Comparison of ENCODE assay signal across 8 mouse cellular contexts in the genomic region with DNA sequence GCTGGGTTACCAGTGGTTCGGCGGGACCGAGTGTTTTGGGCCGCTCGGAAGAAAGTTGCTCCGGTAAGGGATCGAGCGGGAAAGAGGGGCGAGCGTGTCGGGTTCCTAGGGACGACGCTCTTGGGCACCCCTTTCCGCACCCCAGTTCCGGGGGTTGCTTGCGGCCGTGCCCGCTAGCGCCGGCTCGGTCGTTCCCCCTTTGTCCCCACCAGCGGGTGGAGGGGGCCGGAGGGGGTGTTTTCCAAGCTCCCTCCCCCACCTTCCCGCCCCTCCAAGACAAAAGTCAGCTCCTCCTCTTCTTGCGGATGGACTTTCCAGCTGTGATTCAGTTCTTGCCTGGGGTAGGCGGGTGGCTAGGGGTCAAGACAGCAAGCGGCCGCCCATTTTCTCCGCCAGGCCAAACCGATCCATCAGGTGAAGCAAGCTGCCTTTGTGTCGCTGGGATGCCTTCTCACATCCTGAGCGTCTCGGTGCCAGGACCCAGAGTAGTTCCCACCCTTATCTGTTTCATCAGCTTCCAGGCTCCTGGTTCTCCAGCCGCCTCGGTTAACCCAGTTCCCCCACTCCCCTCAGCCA. TPM values are rescaled to one million over a fixed set of nuclear protein-coding genes. Genes with fewer than 3 reads are reported as not detected.
DNase-seq lines count a peak whose midpoint lies in the region; ATAC-seq and TF ChIP-seq lines count a peak whose summit lies in the region.
"Had no signal": no experiment of that assay in that cellular context is flagged by ENCODE, and none has a peak within 500 bp of the region (broad histone marks: within the 10 kb centered on the region; RNA-seq: fewer than 3 reads in every experiment).

No protein-coding gene starts in this region.

- DNase-seq in CH12.LX (ENCODE audit: extremely low read depth): no peak
- DNase-seq in R1 (ENCODE audit: low read depth, low spot score): peak; percentile 86
- DNase-seq in heart, postnatal 25 days (ENCODE audit: low spot score): peak; percentile 66
- no peak for DNase-seq in limb, embryonic 10.5 days (ENCODE audit: low spot score)
- peak; percentile 62 for DNase-seq in thymus, postnatal 25 days

- no peaks in the 10 kb centered on the region for H3K9me3 ChIP-seq in CH12.LX (replicated peaks; ENCODE audit: low read length)
- no peaks in the 10 kb centered on the region for H3K9me3 ChIP-seq in erythroblast, embryonic 14.5 days (ENCODE audit: control insufficient read depth, low read length)
- no peaks in the 10 kb centered on the region for H3K9me3 ChIP-seq in limb, embryonic 10.5 days (replicated peaks)
- no peaks in the 10 kb centered on the region for H3K9me3 ChIP-seq in midbrain, embryonic 12.5 days

- under 1% methylated on average over 36 of the region's 36 CpGs for WGBS in limb, embryonic 10.5 days
- WGBS in midbrain, embryonic 12.5 days: under 1% methylated on average over 36 of the region's 36 CpGs

- intact Hi-C loops in heart, postnatal 25 days (cut with DNase I): no loop called here

- H3K9ac ChIP-seq in CH12.LX (ENCODE audit: insufficient read depth, low read depth): peak overlapping the region; percentile 97
- peak overlapping the region; percentile 96 for H3K9ac ChIP-seq in midbrain, embryonic 12.5 days (replicated peaks)

- peak overlapping the region; percentile 88 to 97 (median 88) for H3K4me3 ChIP-seq in CH12.LX (replicated peaks in 1 of 3; ENCODE audit: low read depth in 2 of 3, low read length in 2 of 3, poor library complexity in 1 of 3)
- peak overlapping the region; percentile 73 for H3K4me3 ChIP-seq in erythroblast, embryonic 14.5 days (replicated peaks)
- H3K4me3 ChIP-seq in limb, embryonic 10.5 days: peak overlapping the region; percentile 91
- H3K4me3 ChIP-seq in midbrain, embryonic 12.5 days: peak overlapping the region; percentile 79

- dilution Hi-C loops in CH12.LX (cut with MboI; ENCODE audit: extremely low pct_ligation_motif_present, extremely low pct_unique_long_range_greater_than_20kb, low sequenced_read_pairs): no loop called here

- peaks cover 8% of the 10 kb centered on the region for H3K27me3 ChIP-seq in CH12.LX (replicated peaks)
- H3K27me3 ChIP-seq in erythroblast, embryonic 14.5 days (ENCODE audit: control insufficient read depth): peaks cover 29% of the 10 kb centered on the region
- peaks cover 21% of the 10 kb centered on the region for H3K27me3 ChIP-seq in limb, embryonic 10.5 days (ENCODE audit: low read depth, poor library complexity, severe bottlenecking)
- 0 out of 2 replicates have a peak, but pooled peaks cover 6% of the 10 kb centered on the region for H3K27me3 ChIP-seq in midbrain, embryonic 12.5 days

- no peak for TF ChIP-seq EP300 in CH12.LX (IDR thresholded peaks at IDR 0.05; ENCODE audit: low read length)

- no peak for TF ChIP-seq POLR2A in CH12.LX (IDR thresholded peaks at IDR 0.05; ENCODE audit: low read depth, low read length)

- no peak for TF ChIP-seq RAD21 in CH12.LX (IDR thresholded peaks at IDR 0.05; ENCODE audit: low read depth, low read length)

- ATAC-seq in midbrain, embryonic 12.5 days (ENCODE audit: low FRiP score, low read depth): 0 out of 2 replicates have a peak, but pooled peaks have one; percentile 8

- no peak for TF ChIP-seq CTCF in CH12.LX (conservative IDR thresholded peaks at IDR 0.05 in 1 of 2, IDR thresholded peaks at IDR 0.05 in 1 of 2; ENCODE audit: low read depth in 2 of 2, low read length in 2 of 2)

- H3K4me2 ChIP-seq in CH12.LX (ENCODE audit: insufficient read depth, low read depth, poor library complexity, severe bottlenecking): peak overlapping the region; percentile 78
- peak overlapping the region; percentile 69 for H3K4me2 ChIP-seq in midbrain, embryonic 12.5 days (replicated peaks)

- peaks cover 55% of the 10 kb centered on the region for H3K79me2 ChIP-seq in CH12.LX (replicated peaks; ENCODE audit: control insufficient read depth, extremely low read depth, insufficient read depth, poor library complexity, severe bottlenecking)

- in situ Hi-C loops in CH12.LX (cut with MboI; ENCODE audit: low pct_ligation_motif_present, low pct_unique_long_range_greater_than_20kb, low sequenced_read_pairs): loop anchor here (25.0 kb wide), 1 partner anchor 116 kb away; no protein-coding TSS in a partner anchor

- peaks cover 15 to 30% of the 10 kb centered on the region in 2 experiments for H3K36me3 ChIP-seq in CH12.LX (replicated peaks in 1 of 2; ENCODE audit: control insufficient read depth in 1 of 2, insufficient read depth in 1 of 2, low read length in 1 of 2)
- no peaks in the 10 kb centered on the region; the same call in 1 of the 2 replicates for H3K36me3 ChIP-seq in erythroblast, embryonic 14.5 days (ENCODE audit: control insufficient read depth)
- peaks cover 24% of the 10 kb centered on the region for H3K36me3 ChIP-seq in limb, embryonic 10.5 days
- peaks cover 16% of the 10 kb centered on the region for H3K36me3 ChIP-seq in midbrain, embryonic 12.5 days

- H3K4me1 ChIP-seq in CH12.LX (ENCODE audit: control insufficient read depth in 1 of 2, insufficient read depth in 2 of 2): peaks cover 19 to 68% of the 10 kb centered on the region in 2 experiments
- peaks cover 74% of the 10 kb centered on the region for H3K4me1 ChIP-seq in erythroblast, embryonic 14.5 days (ENCODE audit: control insufficient read depth)
- peaks cover 59% of the 10 kb centered on the region for H3K4me1 ChIP-seq in limb, embryonic 10.5 days
- H3K4me1 ChIP-seq in midbrain, embryonic 12.5 days: peaks cover 38% of the 10 kb centered on the region

- H3K27ac ChIP-seq in CH12.LX (ENCODE audit: insufficient read depth, low read depth): peak overlapping the region; percentile 70
- H3K27ac ChIP-seq in limb, embryonic 10.5 days: peak overlapping the region; percentile 99
- peak overlapping the region; percentile 95 for H3K27ac ChIP-seq in midbrain, embryonic 12.5 days (replicated peaks)

TF ChIP-seq in CH12.LX, 34 proteins besides CTCF, POLR2A, EP300 and RAD21:
- peak; percentile 61 for TF ChIP-seq MXI1 (IDR thresholded peaks at IDR 0.05; ENCODE audit: low read depth, low read length)
- 0 out of 2 replicates have a peak, but pooled peaks have one; percentile 5 for TF ChIP-seq MEF2A (IDR thresholded peaks at IDR 0.05; ENCODE audit: borderline replicate concordance, low read depth, low read length)
- peak; percentile 76 for TF ChIP-seq SIN3A (IDR thresholded peaks at IDR 0.05; ENCODE audit: low read length)
- TF ChIP-seq IRF4 (IDR thresholded peaks at IDR 0.05; ENCODE audit: low read depth, low read length): 0 out of 2 replicates have a peak, but pooled peaks have one; percentile 9
- no peak for TF ChIP-seq UBTF (IDR thresholded peaks at IDR 0.05; ENCODE audit: low read depth, low read length)
- TF ChIP-seq MAX (IDR thresholded peaks at IDR 0.05; ENCODE audit: low read length): no peak
- no peak for TF ChIP-seq ZKSCAN1 (IDR thresholded peaks at IDR 0.05; ENCODE audit: borderline replicate concordance, low read depth, low read length)

RNA-seq across cellular contexts. Expression of a gene that starts 15.9 kb away (rescaled TPM):
- total RNA-seq in CH12.LX (2012; rRNA removed): 40.0 and 43.9 TPM in 2 replicates
- total RNA-seq in CH12.LX (2014; rRNA removed): 15.0 and 18.5 TPM in 2 replicates
- polyA plus RNA-seq in CH12.LX (2012; ENCODE audit: insufficient read length, low read depth): 31.4 and 43.1 TPM in 2 replicates
- 0.13 and 0.87 TPM in 2 replicates for polyA plus RNA-seq in erythroblast, embryonic 14.5 days (2012)
- 10 to 100 TPM; 42.6 to 51.8 TPM for total RNA-seq in heart, postnatal 25 days (2021)
- 103 and 119 TPM in 2 replicates for polyA plus RNA-seq in limb, embryonic 10.5 days (2016; fragmentation: Nextera tagmentation; extraction: Ambion mirVana)
- polyA plus RNA-seq in midbrain, embryonic 12.5 days (2016; fragmentation: Nextera tagmentation; extraction: Ambion mirVana): 143 and 150 TPM in 2 replicates

RNA-seq across cellular contexts. Expression of a gene that starts 31.3 kb away (rescaled TPM):
- 0.08 TPM in 1 of 2 replicates, not detected in the other for total RNA-seq in CH12.LX (2012; rRNA removed)
- not detected in 2 replicates for total RNA-seq in CH12.LX (2014; rRNA removed)
- polyA plus RNA-seq in CH12.LX (2012; ENCODE audit: insufficient read length, low read depth): not detected in 2 replicates
- not detected in 2 replicates for polyA plus RNA-seq in erythroblast, embryonic 14.5 days (2012)
- total RNA-seq in heart, postnatal 25 days (2021): not detected
- not detected in 2 replicates for polyA plus RNA-seq in limb, embryonic 10.5 days (2016; fragmentation: Nextera tagmentation; extraction: Ambion mirVana)
- polyA plus RNA-seq in midbrain, embryonic 12.5 days (2016; fragmentation: Nextera tagmentation; extraction: Ambion mirVana): not detected in 2 replicates
- total RNA-seq: heart, adult 18-20 months had no signal

RNA-seq across cellular contexts. Expression of a gene that starts 45.9 kb away (rescaled TPM):
- total RNA-seq in CH12.LX (2012; rRNA removed) (364 and 435 TPM in 2 replicates), CH12.LX (2014; rRNA removed) (325 and 377 TPM in 2 replicates)
- polyA plus RNA-seq in CH12.LX (2012; ENCODE audit: insufficient read length, low read depth): 307 and 346 TPM in 2 replicates
- polyA plus RNA-seq in erythroblast, embryonic 14.5 days (2012): 6.5 and 12.3 TPM in 2 replicates
- total RNA-seq in heart, postnatal 25 days (2021): 10 to 100 TPM; 80.7 to 93.3 TPM
- polyA plus RNA-seq in limb, embryonic 10.5 days (2016; fragmentation: Nextera tagmentation; extraction: Ambion mirVana): 199 and 202 TPM in 2 replicates
- polyA plus RNA-seq in midbrain, embryonic 12.5 days (2016; fragmentation: Nextera tagmentation; extraction: Ambion mirVana): 132 and 137 TPM in 2 replicates

Comparison
In these comparisons a context has a peak if more than half of its experiments do, and no peak if none do; other contexts are left out.
1. DNase-seq: peak in R1 (single experiment), heart, postnatal 25 days (single experiment) and thymus, postnatal 25 days (single experiment); none in CH12.LX (single experiment) and limb, embryonic 10.5 days (single experiment).
2. RNA of a gene that starts 15.9 kb away (polyA plus RNA-seq): 143 to 150 TPM in midbrain, embryonic 12.5 days, 103 to 119 TPM in limb, embryonic 10.5 days and 31.4 to 43.1 TPM in CH12.LX; 0.13 to 0.87 TPM in erythroblast, embryonic 14.5 days; every median in the first group is over 10 times any median in the second.
3. RNA of a gene that starts 45.9 kb away (polyA plus RNA-seq): 307 to 346 TPM in CH12.LX, 199 to 202 TPM in limb, embryonic 10.5 days and 132 to 137 TPM in midbrain, embryonic 12.5 days; 6.5 to 12.3 TPM in erythroblast, embryonic 14.5 days; every median in the first group is over 10 times any median in the second.
4. Peak in every context shown above with its lines, with median percentiles within 50 percentile points of each other: H3K27ac ChIP-seq and H3K4me3 ChIP-seq.